Mouse (Mus musculus) embryo, embryonic 10.5 days (tissue): Measurements from ENCODE around the gene Cd3eap.

Experiments used
- DNase-seq: peaks from one replicate; pipeline ENCODE4 v3.0.0-alpha.2; 2015; ENCODE audit warnings: low spot score

The Cd3eap gene

GRCm38 (mm10) chr7:19307739-19308453 is 51.4 kb downstream of the Cd3eap start:
- DNase-seq: peak; percentile 83

- no peak for DNase-seq
Measured at GRCm38 (mm10) chr7:19306819-19307738, 52.2 kb downstream of the Cd3eap start.
